Mouse (Mus musculus) urinary bladder, postnatal 25 days (tissue): Measurements from ENCODE around the gene Mrln.
"Not testable (repeated sequence)": the region's sequence is repeated elsewhere in the genome, so short reads cannot be mapped to it uniquely, and the experiment has no call there.

Experiments
- DNase-seq: peaks from one replicate; pipeline ENCODE4 v3.0.0; 2022; ENCODE audit warnings: low spot score

Mrln gene

DNA sequence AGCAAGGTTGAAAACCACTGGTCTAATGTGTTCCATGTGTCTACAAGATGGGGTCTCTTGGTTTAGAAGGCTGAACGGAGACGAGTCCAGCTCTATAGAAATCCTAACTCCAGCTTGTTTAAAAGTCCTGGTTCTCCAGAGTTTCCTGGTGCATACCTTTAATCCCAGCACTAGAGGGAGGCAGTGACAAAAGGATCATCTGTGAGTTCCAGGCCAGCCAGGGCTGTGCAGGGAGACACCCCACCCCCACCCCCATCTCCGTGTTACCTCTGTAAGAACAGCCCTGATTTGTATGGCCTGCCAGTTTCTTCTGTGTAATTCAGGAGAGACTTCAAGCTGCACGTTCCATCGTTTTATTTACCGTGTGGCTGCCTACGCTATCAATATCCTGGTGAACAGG, 8.7 kb upstream of the Mrln start:
- DNase-seq = no peak

DNA sequence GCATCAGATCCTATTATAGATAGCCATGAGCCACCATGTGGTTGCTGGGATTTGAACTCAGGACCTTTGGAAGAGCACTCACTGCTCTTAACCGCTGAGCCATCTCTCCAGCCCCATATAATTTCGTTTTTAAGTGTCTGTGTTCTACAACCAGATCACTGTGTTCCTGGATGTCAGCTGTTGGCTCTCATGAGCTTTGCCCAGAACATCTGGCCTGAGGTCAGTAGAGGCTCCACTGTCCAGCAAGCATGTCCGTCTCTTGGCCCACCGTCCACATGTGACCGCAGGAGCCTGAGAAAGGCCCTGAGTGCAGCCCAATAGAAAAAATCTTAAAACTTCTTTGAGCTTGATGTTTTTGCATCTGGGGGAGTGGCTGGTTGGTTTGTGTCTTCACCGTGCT, 7.8 kb upstream of the Mrln start:
- DNase-seq = no peak

DNA sequence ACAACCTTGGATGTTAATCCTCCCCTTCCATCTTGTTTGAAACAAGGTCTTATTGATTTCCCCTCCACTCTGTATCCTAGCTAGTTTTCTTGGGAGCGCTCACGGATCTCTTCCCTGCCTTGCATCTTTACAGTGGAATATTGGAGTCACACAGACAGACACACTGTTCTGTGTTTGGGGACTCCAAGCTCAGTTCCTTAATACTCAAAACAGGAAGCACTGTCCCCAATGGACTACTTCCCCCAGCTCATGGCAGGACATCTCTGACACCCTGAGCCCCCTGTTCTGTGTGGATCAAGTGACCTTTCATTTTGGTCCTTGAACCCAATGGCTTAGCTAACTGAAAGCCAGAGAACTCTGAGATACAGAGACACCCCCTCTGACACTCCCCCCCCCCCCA, 6.9 kb upstream of the Mrln start:
- no peak for DNase-seq

DNA sequence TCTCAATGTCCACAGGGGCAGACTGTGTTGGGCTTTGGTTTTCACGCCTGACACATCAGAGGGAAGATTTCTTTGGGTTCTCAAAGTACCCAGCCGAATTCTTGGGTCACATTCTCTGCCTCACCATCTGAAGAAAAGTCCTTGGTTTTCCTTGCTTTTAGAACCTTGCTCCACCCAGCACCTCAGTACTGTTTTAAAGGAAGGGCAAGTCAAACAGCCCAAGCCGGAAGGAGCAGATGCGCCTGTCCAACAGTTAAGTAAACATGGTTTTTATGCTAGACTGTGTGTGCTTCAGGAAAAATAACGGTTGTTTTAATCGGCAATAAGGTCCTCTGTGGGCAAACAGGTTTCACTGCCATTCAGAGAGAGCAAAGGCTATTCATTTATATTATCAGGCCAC, 6.5 kb upstream of the Mrln start:
- no peak for DNase-seq

DNA sequence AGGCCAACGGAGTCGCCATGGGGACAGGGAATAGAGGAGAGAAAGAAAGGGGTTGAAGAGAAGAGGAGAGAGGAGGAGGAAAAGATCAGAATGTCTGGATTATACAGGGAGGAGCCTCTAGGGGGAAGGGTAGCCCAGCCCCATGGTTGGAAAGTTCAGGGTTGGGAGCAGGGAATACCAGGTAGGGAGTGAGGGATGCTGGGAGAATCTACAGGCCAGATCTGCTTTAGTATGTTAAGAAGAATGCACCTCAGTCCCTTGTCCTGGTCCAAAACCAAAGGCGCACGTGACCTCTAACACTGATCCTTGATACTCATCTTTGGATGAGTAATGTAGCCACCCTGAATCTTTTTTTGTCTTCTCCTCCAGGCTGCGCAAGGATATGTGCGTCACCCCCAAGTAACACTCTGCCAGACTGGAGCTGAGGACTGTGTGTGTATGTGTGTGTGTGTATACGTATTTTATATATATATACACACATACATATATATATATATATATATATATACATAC, 5.5 kb upstream of the Mrln start:
- no peak for DNase-seq

DNA sequence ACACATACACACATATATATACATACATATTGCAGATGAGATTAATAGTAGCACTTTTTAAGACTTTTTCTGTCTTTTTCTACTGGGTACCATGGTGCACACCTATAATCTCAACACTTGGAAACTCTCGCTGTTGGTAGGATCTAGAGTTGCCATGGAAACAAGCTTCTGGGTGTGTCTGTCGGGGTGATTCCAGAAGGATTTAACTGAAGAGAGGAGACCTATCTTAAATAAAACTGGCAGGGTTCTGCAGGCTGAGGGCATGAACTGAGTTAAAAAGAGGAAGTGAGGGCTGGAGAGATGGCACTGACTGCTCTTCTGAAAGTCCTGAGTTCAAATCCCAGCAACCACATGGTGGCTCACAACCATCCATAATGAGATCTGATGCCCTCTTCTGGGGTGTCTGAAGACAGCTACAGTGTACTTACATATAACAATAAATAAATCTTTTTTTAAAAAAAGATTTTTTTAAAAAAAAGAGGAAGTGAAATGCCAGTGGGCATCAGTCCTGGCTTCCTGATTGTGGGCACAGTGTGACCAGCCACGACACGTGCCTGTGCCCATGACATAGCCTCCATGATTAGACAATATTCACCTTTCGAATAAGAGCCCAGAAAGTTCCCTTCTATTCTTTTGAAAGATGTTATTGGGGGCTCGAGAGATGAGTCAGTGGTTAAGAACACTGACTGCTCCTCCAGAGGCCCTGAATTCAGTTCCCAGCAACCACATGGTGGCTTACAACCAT, 4.8 kb upstream of the Mrln start:
- no peak for DNase-seq

DNA sequence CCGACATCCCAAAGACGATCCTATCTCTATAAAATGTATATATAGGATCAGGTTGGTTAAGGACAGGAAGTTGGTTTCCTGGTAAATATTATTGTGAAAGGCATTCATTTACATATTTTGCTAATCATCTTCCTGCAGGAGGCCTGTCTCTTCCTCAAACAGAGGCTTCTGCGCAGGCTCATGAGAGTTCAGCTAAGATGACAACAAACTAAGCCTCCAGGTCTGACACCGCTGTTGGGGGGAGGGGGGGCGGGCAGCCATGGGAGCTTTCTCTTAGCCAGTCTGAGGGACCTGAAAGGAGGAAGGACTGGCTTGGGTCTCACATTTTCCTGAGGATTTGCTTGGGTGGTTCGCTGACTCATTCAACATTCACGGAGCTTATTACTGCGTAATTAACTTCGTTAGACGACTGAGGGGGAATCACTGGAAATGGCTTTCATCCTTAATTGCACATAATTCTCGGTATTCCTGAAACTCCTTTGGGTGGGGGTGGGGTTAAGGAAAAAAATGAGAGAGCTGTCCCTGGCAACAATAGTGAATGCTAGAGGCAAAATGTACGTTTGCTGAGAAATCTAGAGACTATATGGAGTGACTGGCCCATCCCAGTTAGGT, 3.5 kb upstream of the Mrln start:
- DNase-seq = no peak

DNA sequence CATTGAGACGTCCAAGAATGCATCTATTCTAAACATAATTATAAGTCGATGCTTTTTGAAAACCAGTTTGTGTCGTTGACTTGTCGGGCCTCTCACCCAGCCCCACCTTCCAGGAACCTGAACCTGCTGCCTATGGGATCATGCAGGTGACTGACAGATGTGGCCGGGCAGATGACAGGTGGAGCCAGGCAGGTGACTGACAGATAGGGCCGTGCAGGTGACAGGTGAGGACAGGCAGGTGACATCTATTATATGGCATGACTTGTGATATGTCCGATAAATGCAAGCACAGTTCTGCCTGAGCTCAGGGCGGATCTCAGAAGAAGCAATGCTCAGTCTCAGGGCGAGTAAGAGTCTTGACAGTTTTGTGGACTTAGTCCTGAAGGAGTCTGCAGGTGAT, 6.8 kb downstream of the Mrln start:
- DNase-seq = no peak

DNA sequence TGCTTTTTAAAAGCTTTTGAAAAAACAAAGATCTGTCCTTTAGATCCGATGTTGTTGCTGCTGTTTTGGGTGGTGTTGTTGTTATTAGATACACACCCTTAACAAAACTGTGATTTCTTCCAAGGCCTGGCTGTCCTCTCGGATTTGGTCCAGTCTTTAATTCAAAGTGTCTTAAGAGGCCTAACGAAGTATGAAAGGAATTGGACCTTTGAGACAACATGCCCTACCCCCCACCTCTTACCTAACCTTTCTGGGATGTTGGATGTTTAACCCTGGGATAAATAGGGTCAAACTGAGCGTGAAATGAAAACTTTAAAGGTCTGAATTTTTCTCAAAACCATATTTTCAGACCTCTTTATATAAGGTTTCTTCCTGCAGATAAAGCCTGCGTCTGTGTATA, 16.5 kb downstream of the Mrln start:
- no peak for DNase-seq

DNA sequence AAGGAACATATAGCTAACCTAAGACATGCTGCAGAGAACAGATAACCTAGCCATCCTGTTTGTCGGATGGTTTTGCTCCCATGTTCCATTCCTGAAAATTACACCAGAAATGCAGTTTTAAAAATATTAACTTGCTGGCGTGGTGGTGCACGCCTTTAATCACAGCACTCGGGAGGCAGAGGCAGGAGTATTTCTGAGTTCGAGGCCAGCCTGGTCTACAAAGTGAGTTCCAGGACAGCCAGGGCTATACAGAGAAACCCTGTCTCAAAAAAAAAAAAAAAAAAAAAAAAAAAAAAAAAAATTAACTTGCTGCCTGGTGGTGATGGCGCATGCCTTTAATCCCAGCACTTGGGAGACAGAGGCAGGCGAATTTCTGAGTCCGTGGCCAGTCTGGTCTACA, 17.8 kb downstream of the Mrln start:
- DNase-seq = not testable (repeated sequence)

DNA sequence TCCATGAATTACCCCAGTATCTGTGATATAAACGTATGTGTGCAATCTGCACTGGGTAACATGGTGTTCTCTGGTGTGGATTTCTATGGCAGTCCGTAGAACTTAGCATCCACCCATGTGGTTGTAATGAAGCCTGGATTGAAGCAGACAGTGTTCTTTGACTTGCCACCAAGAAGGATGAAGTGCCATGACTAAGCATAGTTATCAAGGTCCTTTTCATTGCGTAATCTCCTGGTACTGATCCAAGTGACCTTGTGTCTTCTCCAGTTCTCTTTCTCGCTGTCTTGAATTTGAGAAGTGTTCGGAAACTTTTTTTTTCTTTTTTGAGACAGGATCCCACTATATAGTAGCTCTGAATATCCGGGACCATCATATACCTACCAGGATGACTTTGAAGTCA, 20.1 kb downstream of the Mrln start:
- no peak for DNase-seq

DNA sequence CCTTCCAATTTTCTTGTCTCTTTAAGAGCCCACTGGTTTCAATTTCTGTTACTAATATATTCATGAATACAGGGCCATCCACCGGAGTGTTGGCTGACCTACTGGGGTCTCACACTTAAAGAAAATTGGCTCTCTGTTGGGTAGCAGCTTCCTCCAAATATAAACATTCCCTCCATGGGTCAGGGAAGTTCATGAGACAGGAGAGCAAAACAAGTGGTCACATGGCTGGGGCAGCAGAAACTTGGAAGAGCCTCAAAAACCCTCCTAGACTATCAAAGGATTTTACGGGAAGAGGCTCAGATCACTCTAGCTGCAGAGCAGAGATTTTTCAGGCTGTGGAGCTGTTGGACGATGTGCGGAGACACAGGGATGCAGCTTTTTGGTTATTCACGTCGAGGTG, 21.3 kb downstream of the Mrln start:
- DNase-seq = no peak

DNA sequence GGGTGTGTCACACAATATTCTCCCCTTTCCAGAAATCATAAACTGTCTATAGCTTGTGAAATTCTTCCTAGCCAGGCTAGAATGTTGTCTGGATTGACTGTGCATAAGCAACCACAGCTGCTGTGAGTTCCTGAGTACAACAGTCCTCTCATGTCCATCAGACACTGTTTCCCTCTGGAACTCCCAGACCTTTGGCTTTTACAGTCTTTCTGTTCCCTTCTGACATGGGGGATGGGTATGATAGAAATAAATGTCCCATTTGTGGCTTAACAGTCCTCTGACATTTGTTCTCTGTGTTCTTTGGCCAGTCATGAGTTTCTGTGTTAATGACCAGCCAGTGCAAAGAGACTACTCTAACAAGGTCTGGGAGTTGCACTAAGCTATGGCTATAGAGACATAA, 22.1 kb downstream of the Mrln start:
- DNase-seq = no peak

DNA sequence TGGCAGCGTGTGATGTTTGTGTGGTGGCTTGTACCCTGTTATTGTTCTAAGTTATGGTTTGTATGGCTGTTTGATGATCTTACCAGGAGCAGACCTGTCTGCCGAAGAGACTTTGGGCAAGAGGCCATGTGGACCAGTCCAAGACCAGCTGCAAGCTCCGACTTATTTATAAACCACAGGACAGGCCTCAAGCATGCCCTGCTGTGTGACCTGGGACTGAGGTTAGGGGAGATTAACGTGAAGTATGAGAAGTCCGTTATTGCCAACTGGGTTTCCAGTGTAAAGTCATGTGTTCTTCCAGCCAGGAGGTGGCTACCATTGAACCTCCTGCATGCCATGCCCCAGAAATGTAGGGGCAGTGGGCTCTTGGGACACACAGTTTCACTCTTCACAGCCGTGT, 25.9 kb downstream of the Mrln start:
- DNase-seq = no peak

DNA sequence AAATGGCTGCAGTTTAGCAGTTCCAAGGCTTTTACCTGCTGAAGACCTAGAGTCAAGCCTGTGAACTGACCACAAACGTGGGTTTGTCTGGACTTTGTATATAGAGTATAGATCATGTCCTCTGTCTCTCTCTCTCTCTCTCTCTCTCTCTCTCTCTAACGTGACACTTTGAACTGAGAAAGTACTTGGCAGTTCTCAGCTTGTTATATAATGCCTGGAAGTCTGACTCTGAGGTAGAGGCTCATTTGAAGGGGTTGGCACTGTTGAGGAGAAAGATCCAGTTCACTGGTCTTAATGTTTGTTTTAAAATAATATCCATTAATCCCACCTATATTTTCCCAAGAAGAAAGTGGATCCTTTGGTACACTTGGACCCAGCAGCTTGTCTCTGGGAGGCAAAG, 33.5 kb downstream of the Mrln start:
- no peak for DNase-seq

DNA sequence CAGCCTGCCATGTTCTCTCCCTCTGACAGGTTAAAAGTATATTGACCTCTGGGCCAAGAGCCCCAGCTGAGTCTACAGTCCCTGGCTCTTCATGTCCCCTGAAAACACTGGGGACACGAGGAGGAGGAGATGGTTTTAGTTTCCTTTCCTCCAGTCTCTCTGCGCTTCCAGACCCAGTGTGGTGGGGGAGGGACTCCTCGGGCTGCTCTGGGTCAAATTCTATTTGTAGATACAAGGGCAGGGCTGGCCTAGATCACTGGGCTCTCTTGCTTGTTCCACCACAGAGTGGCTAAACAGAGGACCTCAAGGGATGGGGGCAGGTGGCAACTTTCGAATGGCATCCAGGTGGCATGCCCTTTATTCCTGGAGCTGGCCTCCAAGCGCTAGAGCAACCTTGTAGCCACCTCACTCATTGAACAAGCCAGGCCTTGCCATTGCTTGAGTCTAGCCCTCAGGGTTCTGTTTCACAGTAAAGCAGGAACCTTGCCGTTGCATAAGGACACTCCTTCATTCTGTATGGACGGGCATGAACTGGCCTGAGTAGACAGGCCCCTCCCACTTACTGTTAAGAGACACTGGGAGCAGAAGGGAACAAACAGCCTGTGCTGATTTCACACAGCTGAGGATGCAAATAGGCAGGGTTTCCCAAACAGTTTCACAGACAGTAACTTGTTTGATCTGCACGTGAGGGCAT, 38.4 kb downstream of the Mrln start:
- no peak for DNase-seq

DNA sequence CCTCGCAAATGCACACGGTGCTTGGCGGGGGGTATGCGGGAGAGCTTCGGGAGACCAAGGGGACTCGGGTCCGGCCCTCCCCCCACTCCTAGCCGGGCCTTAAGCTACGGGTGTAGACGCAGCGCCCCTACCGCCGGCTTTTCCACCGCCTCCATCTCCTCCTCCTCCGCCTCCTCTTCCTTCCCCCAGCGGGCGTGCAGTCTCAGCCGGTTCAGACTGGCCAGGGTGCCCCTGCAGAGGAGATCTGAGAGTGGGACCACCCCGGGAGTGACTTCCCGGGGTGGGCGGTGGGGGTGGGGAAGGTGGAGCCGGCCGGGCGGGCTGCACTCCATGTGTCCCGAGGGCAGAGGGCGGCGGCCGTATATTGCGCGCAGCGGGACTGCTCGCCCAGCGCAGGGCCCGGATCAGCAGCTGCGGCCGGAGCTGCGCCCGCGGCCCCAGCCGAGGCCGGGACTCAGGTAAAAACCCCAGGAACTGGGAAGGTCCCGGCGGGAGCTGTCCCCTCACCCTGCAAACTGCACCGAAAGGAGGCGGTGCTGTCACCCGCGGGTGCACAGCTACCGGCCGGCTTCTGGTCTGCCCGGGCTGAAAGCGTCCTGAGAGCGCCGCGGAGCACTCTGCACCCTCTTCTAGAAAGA, 40.6 kb downstream of the Mrln start, which contains the start of gene Slc16a9:
Gene Slc16a9 (plus strand): TSS at position 180 of the 638 bp plus-strand sequence.
- peak; percentile 52 for DNase-seq

DNA sequence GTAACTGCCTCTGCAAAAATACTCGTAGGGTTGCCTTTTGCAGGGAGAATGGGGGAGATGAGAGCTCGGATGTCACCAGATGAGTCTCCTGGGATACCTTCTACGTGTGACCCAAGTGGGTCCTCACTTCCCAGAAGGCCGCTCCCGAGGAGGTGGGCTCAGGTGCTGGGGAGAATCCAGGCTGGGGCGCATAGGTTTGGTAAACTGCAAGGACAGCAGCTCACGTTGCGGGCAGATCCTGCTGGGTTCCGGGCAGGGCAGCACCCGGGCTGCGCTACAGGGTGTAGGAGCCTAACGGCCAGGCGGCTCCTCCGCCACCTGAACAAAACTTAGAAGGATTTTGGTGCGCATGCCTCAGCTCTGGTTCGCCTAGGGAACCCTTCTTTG, 41.1 kb downstream of the Mrln start:
- no peak for DNase-seq

DNA sequence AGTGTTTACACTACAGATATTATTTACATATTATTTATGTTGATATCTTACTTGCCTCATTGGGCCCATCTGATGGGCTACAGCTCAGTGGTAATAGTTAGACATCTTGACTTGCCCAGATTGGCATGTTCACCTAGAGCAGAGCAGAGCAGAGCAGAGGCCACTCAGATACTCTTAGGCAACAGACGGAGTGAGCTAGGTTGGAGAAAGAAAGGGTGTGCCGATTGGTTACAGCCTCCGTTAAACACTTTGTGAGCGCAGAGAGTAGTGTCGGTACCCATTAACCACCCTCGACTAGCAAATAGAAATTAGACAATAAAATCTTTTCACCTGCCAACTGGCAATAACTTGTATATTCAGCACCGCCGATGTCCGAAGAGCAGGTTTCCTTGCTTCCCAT, 41.6 kb downstream of the Mrln start:
- DNase-seq = no peak

DNA sequence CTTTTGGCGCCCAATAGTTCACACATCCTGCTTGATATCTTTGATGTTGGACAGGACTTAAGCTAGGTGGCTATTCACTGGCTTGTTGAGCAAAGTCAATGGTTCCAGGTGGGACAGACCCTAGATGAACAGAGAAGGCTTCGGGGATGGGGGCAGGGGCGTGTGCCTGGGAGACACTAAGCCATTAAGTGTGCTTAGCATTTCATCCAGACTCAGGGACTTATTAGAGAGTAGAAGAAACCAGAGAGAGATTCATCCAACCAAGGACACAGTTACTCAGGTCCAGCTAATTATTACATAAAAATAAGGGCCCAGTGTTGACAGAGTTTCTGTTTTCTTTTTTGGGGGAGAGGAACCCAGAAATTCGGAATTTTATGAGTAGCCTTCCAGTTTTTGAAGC, 45.9 kb downstream of the Mrln start:
- no peak for DNase-seq

DNA sequence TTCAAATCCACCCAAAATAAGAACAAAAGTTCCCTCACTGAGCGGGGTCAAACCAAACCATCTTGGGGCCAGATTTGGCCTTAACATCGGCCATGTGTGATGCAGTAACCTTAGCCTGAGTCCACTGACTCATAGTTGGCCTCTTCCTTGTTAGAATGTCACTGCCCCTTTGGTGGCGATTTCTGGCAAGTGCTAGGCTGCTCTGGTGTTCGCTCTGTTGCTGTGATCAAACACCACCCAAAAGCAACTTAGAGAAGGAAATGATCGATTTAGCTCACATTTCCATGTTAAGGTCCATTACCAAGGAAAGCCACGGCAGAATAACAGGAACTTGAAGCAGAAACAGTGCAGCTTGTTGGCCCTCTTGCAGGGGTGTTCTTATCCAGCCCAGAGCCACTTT, 46.3 kb downstream of the Mrln start:
- no peak for DNase-seq

DNA sequence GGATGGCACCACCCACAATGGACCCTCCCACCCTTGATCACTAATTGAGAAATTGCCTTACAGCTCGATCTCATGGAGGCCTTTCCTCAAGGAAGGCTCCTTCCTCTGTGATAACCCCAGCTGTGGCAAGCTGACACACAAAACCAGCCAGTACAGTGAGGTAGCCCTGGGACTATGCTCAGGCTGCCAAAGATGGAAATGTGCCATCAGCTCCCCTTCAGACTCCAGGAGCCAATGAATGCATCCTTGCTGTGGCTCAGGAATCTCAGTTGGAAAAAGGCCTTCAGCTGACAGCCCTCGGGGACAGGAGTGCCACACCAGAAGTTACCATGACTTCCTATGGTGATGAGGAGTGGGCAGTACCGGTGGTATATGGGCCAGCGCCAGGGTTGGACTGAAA, 50.2 kb downstream of the Mrln start:
- DNase-seq = no peak
